Mouse (Mus musculus): ENCODE results near the gene Usp46.
A peak's percentile ranks its signal among the peaks of the same experiment; 100 is the strongest.

The Usp46 gene

GRCm38 (mm10) chr5:74067831-74068713 lies at the start of gene Usp46:
TSS of gene Usp46 (minus strand) at chr5:74068431.
- peak; percentile 87 for ATAC-seq (ENCODE audit: low TSS enrichment)

- peak; percentile 44; the same call in 1 of the 2 replicates for ATAC-seq (ENCODE audit: low TSS enrichment)
Observed at GRCm38 (mm10) chr5:74113961-74114689, 45.9 kb upstream of the Usp46 start.

- no peak; the same call in 1 of the 2 replicates for ATAC-seq (ENCODE audit: low TSS enrichment)
Observed at GRCm38 (mm10) chr5:74105445-74105844, 37.2 kb upstream of the Usp46 start.

GRCm38 (mm10) chr5:74101761-74102160 lies 33.5 kb upstream of the Usp46 start:
- no peak for ATAC-seq (ENCODE audit: low TSS enrichment)

GRCm38 (mm10) chr5:74099046-74099445 lies 30.8 kb upstream of the Usp46 start:
- ATAC-seq (ENCODE audit: low TSS enrichment), result no peak

- ATAC-seq (ENCODE audit: low TSS enrichment), result no peak
Observed at GRCm38 (mm10) chr5:74097854-74098220, 29.6 kb upstream of the Usp46 start.

GRCm38 (mm10) chr5:74097116-74097853 lies 29.1 kb upstream of the Usp46 start:
- ATAC-seq (ENCODE audit: low TSS enrichment), result no peak

GRCm38 (mm10) chr5:74096060-74096459 lies 27.8 kb upstream of the Usp46 start:
- ATAC-seq (ENCODE audit: low TSS enrichment), result no peak

- ATAC-seq (ENCODE audit: low TSS enrichment), result no peak
Observed at GRCm38 (mm10) chr5:74095611-74096010, 27.4 kb upstream of the Usp46 start.

- no peak for ATAC-seq (ENCODE audit: low TSS enrichment)
Observed at GRCm38 (mm10) chr5:74094841-74095437, 26.7 kb upstream of the Usp46 start.

GRCm38 (mm10) chr5:74093556-74094428 lies 25.6 kb upstream of the Usp46 start:
- ATAC-seq (ENCODE audit: low TSS enrichment), result no peak

- peak; percentile 99 for ATAC-seq (ENCODE audit: low TSS enrichment)
Observed at GRCm38 (mm10) chr5:74092833-74093555, 24.8 kb upstream of the Usp46 start.

- ATAC-seq (ENCODE audit: low TSS enrichment), result no peak
Observed at GRCm38 (mm10) chr5:74092481-74092832, 24.2 kb upstream of the Usp46 start.

- no peak for ATAC-seq (ENCODE audit: low TSS enrichment)
Observed at GRCm38 (mm10) chr5:74089643-74090042, 21.4 kb upstream of the Usp46 start.

GRCm38 (mm10) chr5:74081756-74082155 lies 13.5 kb upstream of the Usp46 start:
- ATAC-seq (ENCODE audit: low TSS enrichment), result no peak

GRCm38 (mm10) chr5:74078861-74079615 lies 10.8 kb upstream of the Usp46 start:
- no peak for ATAC-seq (ENCODE audit: low TSS enrichment)

- no peak for ATAC-seq (ENCODE audit: low TSS enrichment)
Observed at GRCm38 (mm10) chr5:74078400-74078799, 10.2 kb upstream of the Usp46 start.

- ATAC-seq (ENCODE audit: low TSS enrichment), result peak; percentile 62; the same call in 1 of the 2 replicates
Observed at GRCm38 (mm10) chr5:74077959-74078358, 9.7 kb upstream of the Usp46 start.

GRCm38 (mm10) chr5:74076759-74077158 lies 8.5 kb upstream of the Usp46 start:
- no peak for ATAC-seq (ENCODE audit: low TSS enrichment)
